In genomic region chr6:146820177-146820965, GRCm38 (mm10) we compare ENCODE assay signal across 22 mouse cellular contexts. TPM values are rescaled to one million over a fixed set of nuclear protein-coding genes. Genes with fewer than 3 reads are reported as not detected.
"Had no signal": no experiment of that assay in that cellular context is flagged by ENCODE, and none has a peak within 500 bp of the region (broad histone marks: within the 10 kb centered on the region; RNA-seq: fewer than 3 reads in every experiment).

No protein-coding gene starts in this region.

- H3K9ac ChIP-seq: limb, embryonic 12.5 days; liver, embryonic 13.5 days; liver, postnatal 0 days; lung, embryonic 15.5 days; midbrain, embryonic 15.5 days; neural tube, embryonic 12.5 days had no signal

- H3K36me3 ChIP-seq: liver, embryonic 13.5 days; lung, embryonic 15.5 days; midbrain, embryonic 15.5 days; neural tube, embryonic 12.5 days had no signal

- H3K27ac ChIP-seq: limb, embryonic 12.5 days; liver, embryonic 13.5 days; lung, embryonic 15.5 days; macrophage; midbrain, embryonic 15.5 days; neural tube, embryonic 12.5 days had no signal

- H3K4me2 ChIP-seq: limb, embryonic 12.5 days; liver, embryonic 13.5 days; lung, embryonic 15.5 days; midbrain, embryonic 11.5 days; midbrain, embryonic 15.5 days; neural tube, embryonic 12.5 days had no signal

- DNase-seq: kidney, adult 8-10 months; kidney, postnatal 14 days; layer of hippocampus, postnatal 36 days; liver; liver, embryonic 13.5 days; liver, postnatal 0 days; lung, postnatal 14 days; retina, postnatal 1 day; right cerebral cortex, postnatal 4 days; spleen, adult 18-20 months; thymus, adult 18-20 months; thymus, postnatal 14 days had no signal

- H3K9me3 ChIP-seq: limb, embryonic 12.5 days; liver, embryonic 13.5 days; lung, embryonic 15.5 days; megakaryocyte, embryonic 14.5 days; midbrain, embryonic 15.5 days; neural tube, embryonic 12.5 days had no signal

- ATAC-seq: liver, postnatal 0 days; midbrain, embryonic 15.5 days had no signal

- H3K4me3 ChIP-seq: limb, embryonic 12.5 days; liver, embryonic 13.5 days; lung, embryonic 15.5 days; megakaryocyte, embryonic 14.5 days; midbrain, embryonic 15.5 days; neural tube, embryonic 12.5 days had no signal

- H3K27me3 ChIP-seq: limb, embryonic 12.5 days; liver, embryonic 13.5 days; lung, embryonic 15.5 days; midbrain, embryonic 15.5 days; neural tube, embryonic 12.5 days had no signal

- H3K4me1 ChIP-seq: limb, embryonic 12.5 days; lung, embryonic 15.5 days; megakaryocyte, embryonic 14.5 days; midbrain, embryonic 15.5 days; neural tube, embryonic 12.5 days had no signal

RNA-seq across cellular contexts. Expression of gene Smco2, which starts 29.5 kb away (rescaled TPM):
- polyA plus RNA-seq: large intestine, adult 2 months; limb, embryonic 12.5 days; liver, embryonic 13.5 days; liver, postnatal 0 days; lung, embryonic 15.5 days; macrophage; midbrain, embryonic 11.5 days; midbrain, embryonic 15.5 days; neural tube, embryonic 12.5 days; stomach, embryonic 14.5 days; urinary bladder, adult 2 months had no signal
